In the genomic region with DNA sequence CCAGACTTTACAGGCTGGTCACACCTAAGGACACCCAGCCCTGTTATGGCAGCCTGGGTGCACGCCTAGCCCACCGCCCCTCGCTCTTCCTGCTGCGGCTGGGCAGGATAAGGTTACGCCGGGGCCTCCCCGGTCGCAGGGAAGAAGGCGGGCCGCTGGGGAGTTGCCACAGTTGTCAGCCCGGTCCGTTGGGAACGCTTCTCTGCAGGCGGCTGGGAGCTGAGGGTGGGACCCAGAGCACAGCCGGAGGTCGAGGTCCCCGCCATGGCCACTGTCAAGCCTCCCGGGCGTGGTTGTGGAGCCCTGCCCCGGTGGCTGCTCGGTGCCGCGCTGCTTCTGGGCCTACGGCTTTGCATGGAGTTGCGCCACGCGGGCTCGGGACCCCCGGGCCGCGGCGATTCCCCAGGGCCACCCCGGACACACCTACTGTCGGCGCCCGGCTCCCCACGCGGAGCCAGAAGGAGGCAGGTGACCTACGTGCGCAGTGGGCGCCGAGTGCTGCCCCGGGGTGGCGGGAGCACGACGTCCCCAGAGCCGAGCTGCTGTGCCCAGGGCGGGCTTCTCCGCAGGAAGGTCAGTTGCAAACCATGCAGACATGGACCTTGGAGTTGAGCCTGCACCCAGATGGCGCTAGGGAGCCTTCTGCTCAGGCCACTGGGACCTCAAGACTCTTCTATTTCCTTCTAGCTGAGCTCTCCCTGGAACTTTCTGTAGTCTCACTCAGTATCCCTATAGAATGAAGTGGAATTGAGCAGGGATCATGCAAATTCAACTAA, we compare ENCODE assay signal across 8 mouse cellular contexts. TPM values are rescaled to one million over a fixed set of nuclear protein-coding genes. Genes with fewer than 3 reads are reported as not detected.
DNase-seq lines count a peak whose midpoint lies in the region; ATAC-seq and TF ChIP-seq lines count a peak whose summit lies in the region.

Mettl24 (plus strand) TSS at position 191 of the 776 bp plus-strand sequence.

- WGBS in hindbrain, embryonic 14.5 days, result under 1% methylated on average over 46 of the region's 50 CpGs

- ATAC-seq in common myeloid progenitor, adult 5-6 weeks (replicated peaks; ENCODE audit: low read depth, poor library complexity, severe bottlenecking), result peak; percentile 81
- ATAC-seq in hindbrain, embryonic 14.5 days (ENCODE audit: low FRiP score), result peak; percentile 78
- no peak for ATAC-seq in monocyte, adult 5-6 weeks (replicated peaks; ENCODE audit: insufficient number of reproducible peaks, low FRiP score, low TSS enrichment, poor library complexity, severe bottlenecking)

- H3K36me3 ChIP-seq in hindbrain, embryonic 14.5 days (replicated peaks; ENCODE audit: control insufficient read depth, insufficient read depth), result no peaks in the 10 kb centered on the region

- intact Hi-C loops in gastrocnemius, adult 2 months (cut with DNase I), result loop anchor here (10.0 kb wide), 1 partner anchor 202 kb away; the partner anchor contains the start of genes Cdc40 and Wasf1

- peak within 1 kb of the TSS; percentile 79 for H3K27ac ChIP-seq in gastrocnemius, adult 2 months
- H3K27ac ChIP-seq in hindbrain, embryonic 14.5 days, result no peak within 1 kb of the TSS

- peaks cover 12% of the 10 kb centered on the region for H3K4me1 ChIP-seq in hindbrain, embryonic 14.5 days (replicated peaks; ENCODE audit: control insufficient read depth, insufficient read depth, low read length)

- peak within 1 kb of the TSS; percentile 92 for H3K4me2 ChIP-seq in hindbrain, embryonic 14.5 days (replicated peaks)

- no peaks in the 10 kb centered on the region for H3K27me3 ChIP-seq in hindbrain, embryonic 14.5 days (ENCODE audit: control insufficient read depth, insufficient read depth, low read length)

- DNase-seq in adrenal gland, adult 2 months, result peak; percentile 92
- DNase-seq in gastrocnemius, adult 2 months, result peak; percentile 84
- DNase-seq in hindbrain, embryonic 14.5 days (ENCODE audit: low spot score), result peak; percentile 58
- DNase-seq in layer of hippocampus, postnatal 25 days (ENCODE audit: extremely low spot score in 1 of 2, low spot score in 1 of 2), result peak; percentile 50 to 56
- peak; percentile 85 for DNase-seq in lung, postnatal 14 days
- peak; percentile 79 to 80 for DNase-seq in right cerebral cortex, postnatal 10 days (ENCODE audit: low spot score in 2 of 2)

- H3K9me3 ChIP-seq in hindbrain, embryonic 14.5 days (ENCODE audit: control insufficient read depth, low read length), result no peaks in the 10 kb centered on the region

- H3K4me3 ChIP-seq in gastrocnemius, adult 2 months, result peak within 1 kb of the TSS; percentile 81
- peak within 1 kb of the TSS; percentile 44 for H3K4me3 ChIP-seq in hindbrain, embryonic 14.5 days (replicated peaks; ENCODE audit: low read length)

- peak within 1 kb of the TSS; percentile 68 for H3K9ac ChIP-seq in hindbrain, embryonic 14.5 days

- peak; percentile 79 for TF ChIP-seq CTCF in gastrocnemius, adult 2 months (IDR thresholded peaks at IDR 0.05)

RNA-seq across cellular contexts. Expression of gene Mettl24, which starts in this region (rescaled TPM):
- total RNA-seq in adrenal gland, adult 2 months (2021), result 1 to 10 TPM; 5.8 to 8.9 TPM
- 2.7 and 3.7 TPM in 2 replicates for polyA plus RNA-seq in adrenal gland, adult 2 months (2012; rRNA removed)
- total RNA-seq in common myeloid progenitor, adult 5-6 weeks (2017), result not detected in 2 replicates
- total RNA-seq in gastrocnemius, adult 2 months (2021), result under 1 TPM; 0.31 to 0.86 TPM
- polyA plus RNA-seq in hindbrain, embryonic 14.5 days (2014; fragmentation: Nextera tagmentation; extraction: Ambion mirVana), result 0.33 and 0.76 TPM in 2 replicates
- total RNA-seq in layer of hippocampus, postnatal 25 days (2021), result 1 to 10 TPM; 1.7 to 2.3 TPM
- not detected in 3 replicates for total RNA-seq in monocyte, adult 5-6 weeks (2017)

Comparison
In these comparisons a context has a peak if more than half of its experiments do, and no peak if none do; other contexts are left out.
1. Peak in ATAC-seq in common myeloid progenitor, adult 5-6 weeks; RNA of the gene not detected or under 1 TPM.
2. Peak in DNase-seq, H3K4me3 ChIP-seq and H3K27ac ChIP-seq in gastrocnemius, adult 2 months; RNA of the gene not detected or under 1 TPM.
3. Peak in DNase-seq, ATAC-seq, H3K4me3 ChIP-seq, H3K9ac ChIP-seq and H3K4me2 ChIP-seq in hindbrain, embryonic 14.5 days; RNA of the gene not detected or under 1 TPM.